Mouse (Mus musculus) midbrain, embryonic 11.5 days (tissue): ENCODE data around the gene Tagap1. TPM values are rescaled to one million over a fixed set of nuclear protein-coding genes. Genes with fewer than 3 reads are reported as not detected.
A peak's percentile ranks its signal among the peaks of the same experiment; 100 is the strongest.
"Not testable (repeated sequence)": the region's sequence is repeated elsewhere in the genome, so short reads cannot be mapped to it uniquely, and the experiment has no call there.

ENCODE experiments used
- ATAC-seq: fragments of 200-750 bp; cut with Nextera tagmentation; 2 replicates; pipeline ENCODE4 v1.8.0; 2017; ENCODE audit warnings: moderate TSS enrichment, moderate library complexity; ENCODE audit not compliant: low FRiP score
- DNase-seq: peaks from one replicate; pipeline ENCODE4 v3.0.0; 2015; ENCODE audit warnings: low spot score; ENCODE audit errors: missing footprints
- H3K27ac ChIP-seq: fragments of 300-500 bp; sonication (generic); 2 replicates; pipeline ENCODE4 v1.5.1; 2014; ENCODE audit warnings: low read depth, low read length
- H3K27me3 ChIP-seq: fragments of 300-500 bp; sonication (generic); 2 replicates; pipeline ENCODE4 v1.6.1; 2014; ENCODE audit warnings: mild to moderate bottlenecking, low read length, moderate library complexity, mixed read lengths; ENCODE audit not compliant: control insufficient read depth, insufficient read depth
- H3K36me3 ChIP-seq: fragments of 300-500 bp; sonication (generic); 2 replicates; pipeline ENCODE4 v1.6.1; 2014; ENCODE audit warnings: mild to moderate bottlenecking, low read length, moderate library complexity, mixed read lengths; ENCODE audit not compliant: control insufficient read depth, insufficient read depth
- H3K4me1 ChIP-seq: fragments of 300-500 bp; sonication (generic); 2 replicates; pipeline ENCODE4 v1.6.1; 2014; ENCODE audit warnings: low read length; ENCODE audit not compliant: control insufficient read depth, insufficient read depth
- H3K4me2 ChIP-seq: fragments of 300-500 bp; sonication (generic); 2 replicates; pipeline ENCODE4 v1.6.1; 2014; ENCODE audit warnings: mild to moderate bottlenecking, moderate library complexity
- H3K4me3 ChIP-seq: fragments of 300-500 bp; sonication (generic); 2 replicates; pipeline ENCODE4 v1.5.1; 2014; ENCODE audit warnings: low read depth, low read length
- H3K9ac ChIP-seq: fragments of 300-500 bp; sonication (generic); 2 replicates; pipeline ENCODE4 v1.6.1; 2014; ENCODE audit warnings: low read length
- H3K9me3 ChIP-seq: fragments of 300-500 bp; sonication (generic); 2 replicates; pipeline ENCODE4 v1.6.1; 2016; ENCODE audit warnings: low read length; ENCODE audit not compliant: control insufficient read depth
- WGBS: fragments of 180-500 bp; shearing (Covaris S2); extraction: QIAGEN DNeasy Blood & Tissue Kit; methylation state at CpG from one replicate; pipeline ENCODE4 v1.1.7; 2014; 5-methylcytosine and 5-hydroxymethylcytosine counted together
- polyA plus RNA-seq: library from polyadenylated mRNA; unstranded; fragments of >200 nt; fragmentation: Nextera tagmentation; extraction: Ambion mirVana; gene quantifications from 2 replicates; pipeline ENCODE4 v1.2.1, GENCODE M21; 2014

The Tagap1 gene
- polyA plus RNA-seq, 1 experiment from 2014 or later: 56.2 TPM

- not testable (repeated sequence) for H3K36me3 ChIP-seq, DNase-seq, H3K4me2 ChIP-seq, H3K9ac ChIP-seq, H3K4me1 ChIP-seq, H3K27me3 ChIP-seq, H3K27ac ChIP-seq, ATAC-seq, H3K4me3 ChIP-seq, H3K9me3 ChIP-seq
- WGBS: no CpG with 5 or more reads among the region's 6 CpGs
Observed at GRCm38 (mm10) chr17:6995504-6995903, 34.5 kb upstream of the Tagap1 start.

DNA sequence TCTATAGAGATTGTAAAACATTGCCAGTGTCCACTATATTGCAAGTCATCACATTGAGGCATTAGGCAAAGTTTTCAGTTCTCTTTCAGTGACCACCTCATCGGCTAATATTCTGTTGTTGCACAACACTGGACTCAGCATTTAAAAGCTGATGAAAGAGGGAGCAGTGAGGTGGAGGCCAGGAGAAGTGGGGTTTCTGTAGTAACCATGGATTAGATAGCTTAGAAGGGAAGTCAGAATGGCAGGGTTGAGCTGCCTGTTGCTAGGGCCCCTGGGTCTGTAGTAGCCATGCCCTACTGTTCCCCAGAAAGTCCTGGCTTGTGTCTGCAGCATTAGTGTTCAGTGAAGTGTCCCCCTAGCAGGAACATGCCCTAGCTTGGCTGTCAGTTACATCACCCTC is 25.2 kb upstream of the Tagap1 start:
- 92% methylated on average over 1 of the region's 1 CpGs for WGBS

GRCm38 (mm10) chr17:6980144-6980543 is 19.2 kb upstream of the Tagap1 start:
- not testable (repeated sequence) for H3K27me3 ChIP-seq, H3K4me2 ChIP-seq, H3K9me3 ChIP-seq, H3K4me3 ChIP-seq, ATAC-seq, H3K4me1 ChIP-seq, H3K36me3 ChIP-seq, H3K9ac ChIP-seq, H3K27ac ChIP-seq
- DNase-seq: peak; percentile 70
- 88% methylated on average over 5 of the region's 8 CpGs for WGBS

More for the DNA sequence above, 25.2 kb upstream of the Tagap1 start:
- H3K4me1 ChIP-seq, ATAC-seq, H3K9me3 ChIP-seq, H3K27me3 ChIP-seq, H3K27ac ChIP-seq, DNase-seq, H3K4me3 ChIP-seq, H3K4me2 ChIP-seq, H3K36me3 ChIP-seq, H3K9ac ChIP-seq: not testable (repeated sequence)

DNA sequence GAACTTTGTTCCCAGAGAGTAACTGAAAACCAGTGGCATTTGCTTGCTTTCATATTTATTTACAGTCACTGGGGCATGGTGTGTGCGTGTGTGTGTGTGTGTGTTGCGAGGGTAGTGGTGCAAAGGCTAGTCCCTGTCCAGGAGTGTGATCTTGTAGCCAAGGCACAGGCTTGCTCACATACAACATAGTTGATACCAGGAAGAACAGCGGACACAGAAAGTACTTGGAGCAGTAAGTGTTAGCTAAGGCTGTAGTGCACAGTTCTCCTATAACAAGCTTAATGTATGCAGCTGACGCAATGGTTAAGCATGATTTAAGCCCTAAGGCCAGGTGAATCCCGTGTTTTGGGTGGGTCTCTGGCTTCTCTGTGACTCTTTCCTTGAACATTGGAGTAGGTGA is 18.4 kb upstream of the Tagap1 start:
- DNase-seq (peak; percentile 86), ATAC-seq (peak; percentile 12; the same call in 1 of the 2 replicates)
- WGBS: 33% methylated on average over 4 of the region's 5 CpGs
- H3K36me3 ChIP-seq, H3K27me3 ChIP-seq, H3K27ac ChIP-seq, H3K9me3 ChIP-seq, H3K4me1 ChIP-seq: not testable (repeated sequence)
- Histone ChIP-seq H3K9ac (peak overlapping the region; percentile 69; the same call in 1 of the 2 replicates), H3K4me2 (peak overlapping the region; percentile 45), H3K4me3 (peak overlapping the region; percentile 43)

DNA sequence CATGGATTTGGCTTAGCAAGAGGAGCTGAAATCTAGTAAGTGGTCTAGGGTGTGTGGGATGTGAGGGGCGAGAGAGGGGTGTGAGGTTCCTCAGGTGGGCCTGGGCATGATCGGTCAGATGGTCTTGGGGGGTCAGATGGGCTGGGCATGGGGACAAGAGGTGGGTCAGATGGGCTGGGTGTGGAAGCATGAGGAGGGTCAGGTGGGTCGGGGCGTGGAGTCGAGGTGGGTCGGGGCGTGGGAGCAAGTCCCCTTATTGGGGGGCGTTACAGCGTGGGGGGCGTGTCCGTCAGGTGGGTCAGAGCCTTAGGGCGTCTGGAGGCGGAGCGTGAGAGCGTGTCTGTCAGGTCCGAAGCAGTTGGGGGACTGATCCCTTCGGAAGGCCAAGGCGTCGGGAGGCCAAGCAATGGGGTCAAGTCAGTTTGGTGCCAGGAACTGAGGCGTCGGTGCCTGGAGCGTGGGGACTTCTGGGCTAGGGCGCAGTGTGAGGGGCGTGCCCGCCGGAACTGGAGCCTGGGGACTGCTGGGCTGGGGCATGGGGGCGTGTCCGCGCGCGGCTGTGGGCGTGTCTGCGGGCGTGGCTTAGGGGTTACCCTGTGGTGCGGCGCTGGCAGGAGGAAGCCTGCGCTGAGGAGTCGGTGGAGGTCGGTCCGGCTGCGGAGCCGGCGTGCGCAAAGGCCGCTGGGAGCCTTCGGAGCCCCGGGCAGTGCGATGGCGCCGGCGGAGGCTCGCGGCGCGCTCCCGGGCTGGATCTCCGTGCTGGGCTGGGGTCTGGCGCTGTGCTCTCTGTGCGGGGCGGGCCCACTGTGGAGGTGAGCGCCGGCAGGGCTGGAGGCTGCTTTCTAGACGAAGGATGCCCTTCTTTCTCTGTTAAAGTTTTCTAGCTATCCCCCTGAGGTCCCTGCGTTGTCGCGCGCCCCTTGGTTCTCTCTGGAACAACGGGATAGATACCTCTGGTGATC is 17.6 kb upstream of the Tagap1 start, which contains the start of gene Gm49721:
Gm49721 (plus strand) TSS at position 618 of the 962 bp plus-strand sequence.
- WGBS: 1% methylated on average over 42 of the region's 68 CpGs
- H3K36me3 ChIP-seq, H3K4me1 ChIP-seq, H3K9me3 ChIP-seq, H3K27me3 ChIP-seq, H3K27ac ChIP-seq: not testable (repeated sequence)
- DNase-seq (peak; percentile 93), ATAC-seq (peak; percentile 99)
- H3K4me2 ChIP-seq: peak within 1 kb of the TSS; percentile 45
- H3K9ac ChIP-seq: peak within 1 kb of the TSS; percentile 69
- peak within 1 kb of the TSS; percentile 43 for H3K4me3 ChIP-seq

DNA sequence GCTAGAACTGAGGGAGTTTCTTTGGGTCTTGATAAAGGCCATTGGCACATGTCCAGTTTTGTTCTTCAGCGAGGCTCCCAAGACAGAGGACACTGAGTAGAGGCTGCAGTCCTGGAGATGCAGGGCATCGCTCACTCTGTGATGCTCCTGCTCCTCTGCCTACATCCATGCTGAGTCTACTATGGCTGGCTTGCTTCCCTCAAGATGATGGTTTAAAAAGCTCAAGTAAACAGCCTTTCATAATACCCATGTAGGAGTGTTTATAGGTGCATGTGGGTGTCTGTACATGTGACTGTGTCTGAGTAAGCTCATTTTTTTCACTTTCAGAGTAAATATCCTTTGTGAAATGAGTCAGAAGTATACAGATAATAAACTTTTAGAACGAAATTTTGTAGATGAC is 14.0 kb upstream of the Tagap1 start:
- not testable (repeated sequence) for H3K9me3 ChIP-seq, H3K27ac ChIP-seq, H3K4me3 ChIP-seq, ATAC-seq, H3K4me2 ChIP-seq, H3K4me1 ChIP-seq, DNase-seq, H3K9ac ChIP-seq, H3K36me3 ChIP-seq, H3K27me3 ChIP-seq
- WGBS: 53% methylated on average over 2 of the region's 3 CpGs

- not testable (repeated sequence) for H3K4me3 ChIP-seq, H3K27ac ChIP-seq, H3K4me1 ChIP-seq, H3K9me3 ChIP-seq, ATAC-seq, DNase-seq, H3K9ac ChIP-seq, H3K4me2 ChIP-seq, H3K36me3 ChIP-seq, H3K27me3 ChIP-seq
- 69% methylated on average over 4 of the region's 4 CpGs for WGBS
Observed at GRCm38 (mm10) chr17:6972836-6973396, 12.0 kb upstream of the Tagap1 start.

- H3K27ac ChIP-seq, DNase-seq, H3K27me3 ChIP-seq, H3K9ac ChIP-seq, H3K36me3 ChIP-seq, H3K9me3 ChIP-seq, ATAC-seq, H3K4me1 ChIP-seq, H3K4me2 ChIP-seq, H3K4me3 ChIP-seq: not testable (repeated sequence)
- 86% methylated on average over 8 of the region's 8 CpGs for WGBS
Observed at GRCm38 (mm10) chr17:6971238-6971637, 10.3 kb upstream of the Tagap1 start.

GRCm38 (mm10) chr17:6970334-6970733 is 9.4 kb upstream of the Tagap1 start, which contains the start of gene Rnaset2b:
TSS of gene Rnaset2b (plus strand) at chr17:6970634.
- not testable (repeated sequence) for H3K9me3 ChIP-seq
- WGBS: no CpG with 5 or more reads among the region's 8 CpGs

More at GRCm38 (mm10) chr17:6970334-6970733, 9.4 kb upstream of the Tagap1 start, which contains the start of gene Rnaset2b:
- not testable (repeated sequence) for H3K27ac ChIP-seq, H3K4me3 ChIP-seq, DNase-seq, H3K4me1 ChIP-seq, ATAC-seq, H3K27me3 ChIP-seq, H3K4me2 ChIP-seq, H3K36me3 ChIP-seq, H3K9ac ChIP-seq
